Mouse (Mus musculus) yolk sac, embryonic 10.5 days (tissue): Measurements from ENCODE around the gene Ucp3.

Source experiments
- DNase-seq: peaks from one replicate; pipeline ENCODE4 v3.0.0-alpha.2; 2017; ENCODE audit warnings: low spot score

Gene Ucp3

DNA sequence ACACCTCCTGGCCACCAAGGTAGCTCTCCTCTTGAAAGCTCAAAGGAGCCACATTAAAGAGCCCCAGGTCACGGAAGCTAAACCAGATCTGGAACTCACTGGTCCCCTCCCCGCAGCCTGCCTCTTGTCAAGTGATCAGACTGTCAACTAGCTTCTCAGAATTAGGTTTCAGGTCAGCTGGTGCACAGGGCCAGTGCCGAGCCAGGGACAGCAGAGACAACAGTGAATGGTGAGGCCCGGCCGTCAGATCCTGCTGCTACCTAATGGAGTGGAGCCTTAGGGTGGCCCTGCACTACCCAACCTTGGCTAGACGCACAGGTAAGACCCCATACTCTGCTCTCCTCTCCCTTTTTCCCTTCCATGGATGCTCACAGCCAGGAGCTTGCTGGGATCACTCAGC, at the start of gene Ucp3:
Gene Ucp3, plus strand, starts transcription at position 214 of the 400 bp plus-strand sequence.
- no peak for DNase-seq

DNA sequence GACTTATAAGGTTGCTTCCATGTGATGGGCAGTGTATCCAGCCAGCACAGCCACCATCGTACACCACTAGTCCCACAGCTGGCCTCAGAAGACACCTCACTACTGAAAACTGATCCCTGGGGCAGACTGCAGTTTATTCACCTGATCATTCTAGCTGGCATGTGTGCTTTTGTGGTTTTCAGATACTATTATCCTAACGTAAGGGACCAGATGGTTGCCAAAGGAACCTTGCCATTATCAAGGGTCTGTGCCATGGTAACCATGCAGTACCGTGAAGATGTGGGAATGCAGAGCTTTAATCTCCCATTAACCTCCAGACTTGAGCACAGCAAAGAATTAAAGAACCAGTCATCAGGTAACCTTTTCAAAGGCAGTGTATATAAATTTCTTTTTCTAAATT, 47.0 kb upstream of the Ucp3 start:
- no peak for DNase-seq

DNA sequence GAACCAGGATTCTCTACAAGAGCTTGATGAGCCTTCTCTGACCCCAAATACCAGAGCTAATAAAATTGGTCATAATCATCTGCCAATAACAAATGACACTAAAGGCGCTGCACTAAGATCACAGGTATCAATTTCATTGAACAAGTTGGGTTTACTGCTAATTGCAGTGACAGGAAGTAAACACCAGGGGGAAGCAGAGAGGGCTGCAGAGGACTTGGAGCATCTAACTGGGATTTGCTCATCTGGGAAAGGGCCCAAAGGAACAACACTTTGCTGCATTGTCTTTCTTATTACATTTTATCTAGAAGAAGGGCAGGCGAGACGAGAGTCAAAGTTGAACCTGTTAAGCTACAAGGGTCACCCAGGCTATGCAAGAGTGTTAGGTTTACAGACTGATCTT, 43.7 kb upstream of the Ucp3 start:
- DNase-seq: peak; percentile 26

DNA sequence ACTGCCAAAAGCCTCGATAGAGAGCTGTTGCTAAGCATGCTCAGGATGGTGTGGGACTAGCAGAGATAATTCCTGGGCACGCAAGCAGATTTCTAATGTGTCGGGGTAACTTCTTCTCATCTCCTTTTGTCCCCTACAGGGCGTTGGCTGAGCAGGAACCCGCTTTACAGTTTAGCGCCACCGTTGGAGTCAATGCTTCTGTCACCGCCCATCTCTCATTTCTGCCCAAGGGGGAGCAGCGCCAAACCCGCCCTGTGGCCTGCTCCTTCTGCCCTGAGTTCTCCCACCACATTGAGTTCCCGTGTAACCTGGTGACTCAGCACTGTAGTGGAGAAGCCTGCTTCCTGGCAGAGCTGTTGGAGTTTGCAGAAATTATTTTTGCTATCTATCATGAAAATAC, 42.9 kb upstream of the Ucp3 start:
- DNase-seq: no peak

DNA sequence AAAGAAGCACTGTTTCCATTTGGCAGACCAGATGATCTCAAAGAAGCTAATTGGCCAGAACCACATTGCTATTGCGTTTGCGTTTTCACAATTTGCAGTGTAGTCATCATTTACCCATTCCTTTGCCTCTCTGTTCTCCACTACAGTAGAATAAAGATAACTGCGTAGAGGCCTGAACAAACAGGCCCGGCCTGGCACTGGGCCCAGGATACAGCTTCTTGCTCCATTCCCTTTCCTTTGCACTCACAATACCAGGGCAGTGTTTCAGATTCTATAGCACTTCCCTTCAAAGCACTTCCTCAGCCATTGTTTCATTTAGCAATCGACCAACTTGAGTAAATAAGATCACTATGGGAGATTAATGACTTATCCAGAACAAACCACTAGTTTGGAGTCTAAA, 41.7 kb upstream of the Ucp3 start:
- no peak for DNase-seq

DNA sequence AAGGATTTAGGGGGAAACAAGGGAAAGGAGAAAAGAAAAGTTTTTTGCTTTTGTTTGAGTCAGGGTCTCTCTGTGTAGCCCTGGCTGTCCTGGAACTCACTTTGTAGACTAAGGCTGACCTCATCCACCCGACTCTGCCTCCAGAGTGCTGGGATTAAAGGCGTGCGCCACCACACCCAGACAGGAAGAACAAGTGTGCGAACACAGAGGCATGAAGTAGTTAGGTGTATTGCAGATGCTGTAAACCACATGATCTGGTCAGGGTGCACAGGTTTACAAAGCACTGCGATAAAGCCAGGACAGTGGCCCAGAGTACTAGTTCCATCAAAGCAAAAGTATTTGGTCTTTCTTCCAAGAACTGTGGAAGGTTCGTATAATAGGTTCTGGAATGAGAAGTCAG, 39.5 kb upstream of the Ucp3 start:
- no peak for DNase-seq

DNA sequence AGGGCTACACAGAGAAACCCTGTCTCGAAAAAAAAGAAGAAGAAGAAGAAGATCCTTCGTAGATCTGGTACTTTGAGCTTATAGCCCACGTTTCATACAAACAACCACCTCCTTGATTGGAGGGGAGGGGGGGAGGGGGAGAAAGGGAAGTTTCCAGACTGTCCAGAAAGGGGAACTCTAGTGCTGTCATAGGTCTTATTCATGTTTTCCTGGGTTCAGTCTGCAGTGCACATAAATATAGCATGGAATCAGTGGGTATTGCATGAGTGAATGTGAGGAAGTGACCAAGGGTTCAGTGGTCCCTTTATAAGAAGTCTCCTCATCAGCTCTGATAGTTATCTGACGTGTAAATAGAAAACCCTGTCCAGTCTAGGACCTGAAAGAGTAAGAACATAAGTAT, 29.1 kb upstream of the Ucp3 start:
- DNase-seq: no peak

DNA sequence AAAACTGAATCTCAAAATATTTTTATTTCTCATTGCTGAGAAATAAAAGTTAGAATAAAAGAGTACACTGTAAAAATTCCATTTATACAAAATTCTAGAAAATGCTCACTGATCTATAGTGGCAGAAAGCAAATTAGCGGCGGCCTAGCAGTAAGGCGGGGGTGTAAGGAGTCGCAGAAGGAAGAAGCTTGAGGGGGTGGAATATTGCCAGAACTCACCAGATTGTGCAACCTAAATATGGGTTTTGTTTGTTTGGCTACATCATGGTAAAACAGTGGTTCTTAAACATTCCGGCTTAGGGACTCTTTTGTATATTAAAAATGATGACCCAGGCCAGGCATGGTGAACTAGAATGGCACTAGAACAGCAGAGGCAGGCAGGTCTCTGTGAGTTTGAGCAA, 26.5 kb upstream of the Ucp3 start:
- no peak for DNase-seq

DNA sequence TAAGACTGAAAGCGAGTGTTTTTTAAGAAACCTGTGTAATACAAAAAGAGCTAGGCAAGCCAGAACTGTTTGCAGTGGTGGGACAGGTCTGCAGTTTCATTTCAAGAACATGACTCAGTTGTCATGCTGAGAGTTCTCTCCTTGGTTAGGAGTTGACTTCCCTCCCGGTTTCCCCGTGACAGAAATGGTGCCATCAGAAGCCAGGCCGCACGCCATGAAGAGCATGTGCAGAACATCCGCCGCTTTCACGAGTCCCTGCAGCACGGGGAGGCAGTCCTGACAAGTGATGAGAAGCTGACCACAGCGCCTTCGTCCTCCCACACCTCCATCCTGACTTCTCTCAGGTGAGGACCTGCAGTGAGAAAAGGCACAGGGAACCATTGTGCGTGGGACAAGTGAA, 24.3 kb upstream of the Ucp3 start:
- no peak for DNase-seq

DNA sequence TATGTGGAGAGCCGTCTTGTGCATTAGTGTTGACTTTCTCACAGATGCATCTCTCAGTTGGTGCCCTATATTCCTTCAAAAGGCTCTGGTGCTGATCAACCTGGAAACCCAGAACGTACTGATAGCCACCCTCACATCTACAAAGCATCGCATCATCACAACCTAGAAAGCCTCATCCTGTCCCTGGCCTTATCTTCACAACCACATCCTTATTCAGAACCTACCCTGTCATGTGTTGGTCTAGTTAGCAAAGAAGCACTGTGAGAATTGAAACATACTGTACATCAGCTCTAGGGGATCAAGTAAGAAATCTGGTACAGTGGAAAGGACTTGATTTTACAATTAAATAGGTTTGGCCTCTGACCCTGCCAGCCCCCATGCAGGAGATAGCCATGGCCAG, 23.8 kb upstream of the Ucp3 start:
- DNase-seq: no peak

DNA sequence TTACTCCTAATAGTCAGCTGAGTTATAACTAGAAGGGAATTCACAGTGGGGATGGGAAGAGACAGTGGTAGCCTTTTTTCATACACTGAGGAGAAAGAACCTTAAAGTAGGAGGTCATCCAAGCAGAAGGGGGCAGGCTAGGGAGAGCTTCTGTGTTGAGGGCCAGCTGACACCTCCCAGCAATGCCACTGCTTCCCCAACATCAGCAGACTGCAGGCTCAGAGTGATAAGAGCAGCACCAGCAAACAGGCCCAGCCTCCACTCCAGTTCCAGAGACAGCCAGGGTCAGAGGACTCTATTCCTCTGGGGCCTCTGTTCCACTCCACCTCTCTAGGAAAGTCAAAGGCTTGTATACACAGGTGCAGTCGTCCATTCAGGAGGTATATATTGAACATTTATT, 14.6 kb upstream of the Ucp3 start:
- peak; percentile 23 for DNase-seq

DNA sequence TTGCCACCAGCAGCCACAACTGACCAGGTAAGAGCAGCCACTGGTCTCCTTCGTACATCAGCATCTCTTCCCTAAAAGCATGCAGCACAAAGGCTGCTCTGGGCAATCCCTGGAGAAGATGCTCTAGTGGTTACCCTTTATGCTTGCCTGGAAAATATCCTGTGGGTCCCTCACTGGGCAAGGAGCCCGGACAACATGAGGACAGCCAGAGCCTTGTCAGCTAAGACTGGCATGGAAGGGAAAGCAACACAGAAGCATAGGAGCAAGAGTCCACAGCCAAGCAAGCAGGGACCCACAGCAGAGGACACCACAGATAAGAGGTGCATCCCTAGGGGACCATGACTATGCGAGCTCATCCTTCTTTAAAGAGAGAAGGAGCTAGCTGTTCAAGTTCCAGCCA, 12.9 kb upstream of the Ucp3 start:
- DNase-seq: no peak

DNA sequence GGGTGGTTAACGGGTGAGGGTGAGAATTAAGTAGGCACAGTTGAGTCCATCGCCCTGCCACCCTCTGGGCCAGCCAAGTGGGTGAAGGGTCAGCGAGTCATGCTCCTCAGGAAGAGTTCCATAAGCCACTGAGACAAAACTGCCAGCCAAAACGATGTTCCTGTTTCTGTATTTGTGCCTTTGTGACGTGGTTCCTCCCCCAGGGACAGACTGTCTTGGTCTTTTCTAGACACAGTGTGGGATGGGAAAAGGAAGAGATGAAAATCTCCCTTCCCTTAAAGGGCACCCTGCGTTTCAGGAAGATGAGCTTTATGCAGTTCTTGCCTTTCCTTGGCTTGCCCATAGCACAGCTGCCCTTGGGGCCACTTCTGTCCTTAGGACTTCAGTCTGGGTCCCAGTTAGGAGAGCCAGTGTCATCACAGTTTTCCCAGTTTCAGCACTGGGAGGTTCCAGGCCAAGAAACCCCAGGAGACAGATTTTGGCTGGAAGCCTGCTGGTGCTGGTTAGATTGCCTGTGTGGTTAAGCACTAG, 11.1 kb upstream of the Ucp3 start:
- DNase-seq: no peak

DNA sequence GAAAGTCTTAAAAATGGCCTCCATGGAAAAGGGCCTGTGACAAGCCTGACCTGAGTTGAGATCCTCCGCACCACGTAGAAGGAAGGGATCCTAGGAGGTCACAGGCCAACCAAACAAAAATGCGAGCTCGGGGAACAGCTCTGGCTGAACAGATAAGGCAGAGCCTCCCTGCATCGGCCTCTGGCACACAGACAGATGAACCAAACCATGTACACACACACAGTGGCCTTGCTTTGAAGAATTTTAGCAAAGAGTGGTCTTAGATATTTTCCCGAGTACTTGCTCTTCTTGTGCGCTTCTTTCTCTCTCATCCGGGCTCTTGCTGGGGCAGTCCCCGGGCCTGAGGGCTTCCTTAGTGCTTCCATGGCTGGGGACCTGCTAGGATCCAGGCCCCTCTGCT, 9.6 kb upstream of the Ucp3 start:
- DNase-seq: peak; percentile 69

DNA sequence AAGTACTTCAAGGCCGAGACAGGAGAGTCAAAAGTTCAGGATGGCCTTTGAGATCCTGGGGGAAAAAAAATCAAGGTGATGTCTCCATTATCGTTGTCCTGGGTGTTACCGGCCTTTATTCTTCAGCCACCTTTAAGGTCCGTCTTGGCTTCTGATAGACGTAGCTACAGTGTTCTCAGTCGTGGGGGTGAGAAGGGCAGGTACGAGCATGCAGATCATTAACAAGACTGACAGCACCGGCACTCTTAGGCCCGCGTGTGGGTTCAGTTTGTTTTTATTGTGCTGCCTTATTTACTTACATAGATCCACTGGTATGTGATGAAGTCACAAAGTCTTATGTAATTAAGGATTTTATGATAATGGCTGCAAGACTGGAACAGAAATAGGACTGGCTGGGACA, 9.0 kb upstream of the Ucp3 start:
- DNase-seq: peak; percentile 44

DNA sequence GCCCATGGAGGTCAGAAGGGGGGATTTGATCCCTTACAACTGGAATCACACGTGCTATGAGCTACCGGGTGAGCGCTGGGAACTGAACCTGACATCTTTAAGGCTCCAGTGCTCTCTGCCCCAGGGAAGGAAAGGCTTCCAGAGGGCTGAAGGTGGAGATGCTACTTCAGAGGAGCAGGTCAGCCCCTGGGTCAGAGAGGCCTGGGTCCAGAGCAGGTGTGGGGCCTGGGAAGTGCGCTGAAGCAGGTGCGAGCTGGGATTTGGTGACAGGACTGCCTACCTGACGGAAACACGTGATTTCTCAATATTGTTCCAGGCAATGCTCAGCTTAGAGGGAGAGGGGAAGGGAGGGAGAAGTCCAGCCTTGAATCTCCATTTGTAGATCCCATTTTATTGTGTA, 8.5 kb upstream of the Ucp3 start:
- peak; percentile 17 for DNase-seq

DNA sequence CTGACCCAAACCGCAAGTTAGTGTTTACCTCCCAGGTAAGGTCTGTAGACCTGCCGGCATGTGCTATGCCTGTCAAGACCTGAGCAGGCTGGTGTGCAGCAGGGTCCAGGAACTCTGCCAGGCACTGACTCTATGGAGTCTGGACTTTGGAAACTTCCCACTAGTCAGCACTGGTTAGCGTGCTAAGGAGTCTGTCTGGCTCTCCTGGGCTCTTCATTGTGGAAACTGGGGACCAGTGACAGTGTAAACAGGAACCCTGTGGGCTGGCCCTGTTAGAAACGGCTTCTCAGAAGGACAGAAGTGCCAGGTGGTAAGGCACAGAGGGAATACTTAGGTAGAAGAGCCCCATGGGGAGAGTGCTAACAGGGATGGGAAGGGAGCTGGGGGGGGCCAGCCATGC, 7.5 kb upstream of the Ucp3 start:
- DNase-seq: peak; percentile 74

DNA sequence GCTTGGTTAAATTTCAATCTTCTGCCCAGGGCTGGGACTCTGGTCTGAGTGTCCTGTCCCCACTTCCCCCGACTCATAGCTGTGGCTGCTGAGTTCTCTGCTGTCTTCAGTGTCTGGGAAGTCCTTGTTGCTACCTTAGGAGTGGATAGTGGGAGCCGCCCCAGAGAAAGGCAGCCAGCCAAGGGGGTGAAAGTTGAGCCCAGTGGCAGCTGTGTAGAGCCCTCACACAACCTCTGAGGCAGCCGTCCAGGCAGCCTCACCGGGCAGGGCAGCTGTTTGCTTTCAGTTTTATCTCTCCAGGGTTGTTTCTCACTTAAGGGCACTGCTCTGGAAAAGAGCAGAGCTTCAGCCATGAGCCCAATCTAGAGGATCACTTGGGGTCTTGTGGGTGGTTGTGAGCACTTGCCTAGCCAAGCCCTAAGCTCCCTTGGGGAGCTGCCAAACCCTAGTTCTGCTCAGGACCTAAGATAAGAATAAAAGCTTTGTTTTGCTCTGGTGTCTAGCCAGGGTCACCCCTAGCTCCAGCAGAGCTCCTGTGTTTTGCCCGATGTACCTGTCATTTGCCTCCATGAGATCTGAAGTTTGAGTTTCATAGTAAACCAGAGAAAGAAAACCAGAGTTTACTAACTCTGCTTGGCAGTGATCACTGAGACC, 7.0 kb upstream of the Ucp3 start:
- DNase-seq: no peak

DNA sequence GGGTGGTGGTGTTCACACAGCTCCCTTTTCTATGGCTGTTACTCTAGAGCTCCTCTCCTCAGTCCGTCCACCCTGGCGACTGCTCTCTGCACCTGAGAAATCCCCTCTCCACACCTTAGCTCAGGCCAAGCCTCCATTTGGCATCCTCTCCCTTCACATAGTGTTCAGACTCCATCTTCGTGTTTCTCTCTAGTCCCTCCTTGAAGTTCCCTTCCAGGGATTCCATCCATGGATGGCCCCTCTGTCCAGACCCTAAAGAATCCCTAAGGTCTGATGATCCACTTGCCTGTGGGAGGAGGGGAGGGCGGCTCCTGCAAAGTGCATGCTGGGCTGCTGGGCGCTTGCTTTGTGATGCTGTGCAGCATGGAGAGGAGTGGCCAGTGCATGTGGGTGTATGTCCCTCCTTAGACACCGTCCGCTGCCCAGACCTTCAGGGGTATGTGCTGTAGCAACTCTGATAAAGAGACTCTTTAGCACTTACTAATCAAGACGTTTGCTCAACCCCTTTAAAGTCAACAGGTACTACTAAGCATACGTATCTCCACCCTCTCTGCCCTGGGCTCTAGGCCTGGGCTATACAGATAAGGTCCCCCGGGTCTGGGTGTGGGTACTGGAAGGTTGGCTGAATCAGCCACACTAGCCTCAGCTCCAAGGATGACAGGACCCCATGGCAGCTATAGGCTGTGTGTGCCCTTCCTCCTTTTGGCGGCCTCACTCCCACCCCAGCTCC, 5.8 kb upstream of the Ucp3 start:
- DNase-seq: peak; percentile 46

DNA sequence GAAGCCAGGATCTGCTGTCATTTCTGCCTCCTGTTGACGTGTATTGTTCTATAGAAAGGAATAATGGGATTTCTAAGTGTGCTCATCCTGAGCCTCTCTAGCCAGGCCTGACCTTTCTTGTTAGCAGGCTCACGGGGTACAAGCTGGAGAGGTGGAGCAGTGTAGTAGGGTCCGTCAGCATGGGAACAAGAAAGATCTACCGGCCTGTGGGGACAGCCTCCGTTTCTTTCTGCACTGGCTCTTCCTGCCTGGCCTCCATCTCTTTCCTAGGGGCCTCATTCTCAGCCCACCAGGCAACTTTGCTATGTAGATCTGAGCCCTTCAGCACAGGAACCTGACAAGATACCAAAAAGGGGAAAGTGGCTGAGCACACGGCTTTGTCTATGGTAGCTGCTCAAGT, 4.0 kb upstream of the Ucp3 start:
- DNase-seq: no peak

DNA sequence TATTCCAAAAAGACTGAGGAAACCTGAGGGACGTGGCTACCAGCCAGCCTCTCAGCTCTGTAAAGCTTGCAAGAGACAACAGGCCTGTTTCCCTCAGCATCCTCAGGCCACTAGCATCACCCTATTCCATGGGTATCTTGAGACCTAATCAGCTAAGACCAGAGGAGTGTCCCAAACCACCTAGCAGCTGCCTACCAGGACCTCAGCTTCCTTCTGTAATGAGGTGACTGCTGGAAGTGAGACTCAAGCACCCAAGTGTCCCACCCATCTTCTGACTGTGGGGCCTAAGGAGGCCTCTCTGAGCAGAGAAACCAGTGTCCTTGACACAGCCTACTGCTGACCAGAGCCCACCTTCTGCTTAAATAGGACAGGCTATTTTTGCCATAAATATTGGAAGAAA, 3.3 kb upstream of the Ucp3 start:
- no peak for DNase-seq

DNA sequence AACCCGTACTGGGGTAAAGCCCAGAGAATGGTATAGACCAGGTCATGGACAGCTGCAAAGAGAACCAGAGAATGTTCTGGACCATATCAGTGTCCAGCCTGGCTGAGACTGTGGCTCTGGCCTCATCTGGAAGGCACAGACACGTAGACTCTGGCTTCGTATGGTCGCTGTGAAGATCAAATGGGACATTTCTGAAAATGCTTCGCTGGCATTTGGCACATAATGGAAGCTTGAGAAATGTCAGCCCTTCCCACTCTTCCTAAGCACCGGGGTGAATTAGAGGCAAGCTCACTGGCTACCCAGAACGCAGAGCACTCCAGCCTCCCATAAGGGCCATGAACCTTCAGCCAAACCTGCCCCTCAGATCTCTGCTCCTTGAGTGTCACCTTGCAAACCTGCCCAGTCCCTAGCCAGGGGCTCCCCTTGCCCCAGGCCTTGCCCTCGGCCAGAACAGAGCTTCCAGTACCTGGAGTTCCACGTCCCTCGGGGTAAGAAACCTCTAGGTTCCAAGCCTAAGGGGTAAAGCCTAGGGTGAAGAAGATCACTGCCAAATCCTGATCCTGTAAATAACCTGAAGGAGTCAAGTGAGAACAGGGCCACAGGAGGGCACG, 1.9 kb upstream of the Ucp3 start:
- DNase-seq: no peak

DNA sequence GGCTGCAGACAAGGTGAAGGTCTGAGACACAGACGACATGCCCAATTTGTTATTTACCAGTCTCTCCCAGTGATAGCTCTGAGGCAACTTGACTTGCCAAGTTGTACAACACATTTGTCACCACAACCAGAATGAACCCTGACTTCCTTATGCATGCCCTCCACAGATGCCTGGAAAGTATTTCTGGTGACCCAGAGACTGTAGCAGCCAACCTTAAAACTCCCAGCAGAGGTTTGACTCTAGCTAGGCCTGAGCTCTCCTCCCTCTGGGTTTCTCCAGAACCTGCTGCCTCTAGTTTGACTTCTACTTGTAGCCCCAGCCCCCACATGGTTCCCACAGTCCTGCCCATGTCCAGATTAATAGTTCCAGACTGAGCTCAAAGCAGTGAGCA, 1.4 kb upstream of the Ucp3 start:
- DNase-seq: no peak
